In genomic region chr6:38900073-38900472, GRCm38 (mm10) we compare ENCODE assay signal across 17 mouse cellular contexts. TPM values are rescaled to one million over a fixed set of nuclear protein-coding genes. Genes with fewer than 3 reads are reported as not detected.
DNase-seq lines count a peak whose midpoint lies in the region; ATAC-seq and TF ChIP-seq lines count a peak whose summit lies in the region.
"Had no signal": no experiment of that assay in that cellular context is flagged by ENCODE, and none has a peak within 500 bp of the region (broad histone marks: within the 10 kb centered on the region; RNA-seq: fewer than 3 reads in every experiment).

No protein-coding gene starts in this region.

- no peaks in the 10 kb centered on the region for H3K4me1 ChIP-seq in lung, postnatal 0 days (ENCODE audit: insufficient read depth, low read depth, low read length)
- peaks cover 91% of the 10 kb centered on the region for H3K4me1 ChIP-seq in liver, embryonic 13.5 days (replicated peaks)
- peaks cover 26% of the 10 kb centered on the region; the same call in 1 of the 2 replicates for H3K4me1 ChIP-seq in small intestine, adult 2 months (ENCODE audit: control insufficient read depth, insufficient read depth, insufficient read length, low read length)
- H3K4me1 ChIP-seq: embryonic facial prominence, embryonic 15.5 days; limb, embryonic 15.5 days had no signal

- H3K9ac ChIP-seq in lung, postnatal 0 days (replicated peaks; ENCODE audit: low read depth): no peak overlapping the region
- H3K9ac ChIP-seq in liver, embryonic 13.5 days: peak overlapping the region; percentile 73
- H3K9ac ChIP-seq: embryonic facial prominence, embryonic 15.5 days; hindbrain, embryonic 15.5 days; limb, embryonic 15.5 days; midbrain, embryonic 13.5 days; neural tube, embryonic 12.5 days had no signal

- H3K27me3 ChIP-seq in lung, postnatal 0 days (replicated peaks; ENCODE audit: insufficient read depth, low read length): no peaks in the 10 kb centered on the region
- no peaks in the 10 kb centered on the region for H3K27me3 ChIP-seq in liver, embryonic 13.5 days
- no peaks in the 10 kb centered on the region for H3K27me3 ChIP-seq in small intestine, adult 2 months (ENCODE audit: control insufficient read depth, insufficient read depth, low read length)
- H3K27me3 ChIP-seq: embryonic facial prominence, embryonic 15.5 days; hindbrain, embryonic 15.5 days; limb, embryonic 15.5 days; midbrain, embryonic 13.5 days; neural tube, embryonic 12.5 days had no signal

- H3K4me2 ChIP-seq in lung, postnatal 0 days (replicated peaks; ENCODE audit: low read depth, low read length): no peak overlapping the region
- peak overlapping the region; percentile 77 for H3K4me2 ChIP-seq in liver, embryonic 13.5 days
- H3K4me2 ChIP-seq: embryonic facial prominence, embryonic 15.5 days; hindbrain, embryonic 15.5 days; limb, embryonic 15.5 days; midbrain, embryonic 13.5 days; neural tube, embryonic 12.5 days had no signal

- TF ChIP-seq POLR2A in small intestine, adult 2 months (IDR thresholded peaks at IDR 0.05; ENCODE audit: low read depth, low read length): no peak

- H3K27ac ChIP-seq in lung, postnatal 0 days (ENCODE audit: low read length): no peak overlapping the region
- peak overlapping the region; percentile 99 for H3K27ac ChIP-seq in liver, embryonic 13.5 days
- H3K27ac ChIP-seq in small intestine, adult 2 months (ENCODE audit: insufficient read depth, low read depth, low read length): peak overlapping the region; percentile 89
- H3K27ac ChIP-seq: embryonic facial prominence, embryonic 15.5 days; hindbrain, embryonic 15.5 days; limb, embryonic 15.5 days; midbrain, embryonic 13.5 days; neural tube, embryonic 12.5 days had no signal

- TF ChIP-seq CTCF in lung, postnatal 0 days (IDR thresholded peaks at IDR 0.05): no peak
- no peak for TF ChIP-seq CTCF in small intestine, adult 2 months (IDR thresholded peaks at IDR 0.05; ENCODE audit: extremely low read depth, insufficient read length, insufficient replicate concordance, low read depth, low read length)

- H3K36me3 ChIP-seq in lung, postnatal 0 days (ENCODE audit: insufficient read depth, low read length): no peaks in the 10 kb centered on the region
- no peaks in the 10 kb centered on the region for H3K36me3 ChIP-seq in liver, embryonic 13.5 days
- no peaks in the 10 kb centered on the region for H3K36me3 ChIP-seq in small intestine, adult 2 months (ENCODE audit: control insufficient read depth, insufficient read depth, low read length)
- H3K36me3 ChIP-seq: embryonic facial prominence, embryonic 15.5 days; hindbrain, embryonic 15.5 days; limb, embryonic 15.5 days; midbrain, embryonic 13.5 days; neural tube, embryonic 12.5 days had no signal

- WGBS in lung, postnatal 0 days: 83% methylated on average over 4 of the region's 4 CpGs
- WGBS in liver, embryonic 13.5 days (ENCODE audit: insufficient replicate concordance): 14% methylated on average over 4 of the region's 4 CpGs
- 52% methylated on average over 4 of the region's 4 CpGs for WGBS in small intestine, adult 2 months

- peak; percentile 44 for DNase-seq in lung, postnatal 0 days (ENCODE audit: low spot score)
- no peak for DNase-seq in lung, postnatal 25 days (ENCODE audit: low spot score)
- peak; percentile 78 for DNase-seq in liver, embryonic 13.5 days
- no peak for DNase-seq in thymus, adult 18-20 months
- no peak for DNase-seq in cerebellum, adult 9-10 months
- no peak for DNase-seq in kidney, adult 11 months
- DNase-seq: adrenal gland, postnatal 10 days; cerebellum, postnatal 10 days; kidney, postnatal 10 days; right cerebral cortex, adult 18-20 months had no signal

- peak; percentile 37; the same call in 1 of the 2 replicates for ATAC-seq in lung, postnatal 0 days
- ATAC-seq in erythroblast, adult 5-6 weeks (replicated peaks; ENCODE audit: low FRiP score, poor library complexity, severe bottlenecking): peak; percentile 91
- peak; percentile 86 for ATAC-seq in liver, embryonic 13.5 days (ENCODE audit: low read depth)
- ATAC-seq: midbrain, embryonic 13.5 days had no signal

- no peak for TF ChIP-seq EP300 in lung, postnatal 0 days (IDR thresholded peaks at IDR 0.05)

- no peaks in the 10 kb centered on the region for H3K9me3 ChIP-seq in lung, postnatal 0 days (ENCODE audit: low read length)
- no peaks in the 10 kb centered on the region for H3K9me3 ChIP-seq in liver, embryonic 13.5 days (replicated peaks)
- H3K9me3 ChIP-seq: embryonic facial prominence, embryonic 15.5 days; hindbrain, embryonic 15.5 days; limb, embryonic 15.5 days; midbrain, embryonic 13.5 days; neural tube, embryonic 12.5 days had no signal

- no peak overlapping the region for H3K4me3 ChIP-seq in lung, postnatal 0 days (ENCODE audit: low read depth, low read length)
- peak overlapping the region; percentile 39 for H3K4me3 ChIP-seq in liver, embryonic 13.5 days (replicated peaks)
- no peak overlapping the region for H3K4me3 ChIP-seq in small intestine, adult 2 months (ENCODE audit: low read depth, low read length)
- H3K4me3 ChIP-seq: embryonic facial prominence, embryonic 15.5 days; hindbrain, embryonic 15.5 days; limb, embryonic 15.5 days; midbrain, embryonic 13.5 days; neural tube, embryonic 12.5 days had no signal

RNA-seq across cellular contexts. Expression of gene Hipk2, which starts 24.1 kb away (rescaled TPM):
- polyA plus RNA-seq in lung, postnatal 0 days (2015; fragmentation: Nextera tagmentation; extraction: Ambion mirVana): 18.4 and 23.0 TPM in 2 replicates
- 127 and 168 TPM in 2 replicates for total RNA-seq in erythroblast, adult 5-6 weeks (2015; ENCODE audit: low replicate concordance)
- 72.9 and 90.6 TPM in 2 replicates for total RNA-seq in erythroblast, adult 5-6 weeks (2017; ENCODE audit: low replicate concordance)
- 20.1 and 20.4 TPM in 2 replicates for polyA plus RNA-seq in liver, embryonic 13.5 days (2015; fragmentation: Nextera tagmentation; extraction: Ambion mirVana)
- 28.7 and 74.7 TPM in 2 replicates for polyA plus RNA-seq in small intestine, adult 2 months (2012; rRNA removed)

RNA-seq across cellular contexts. Expression of gene Tbxas1, which starts 24.9 kb away (rescaled TPM):
- polyA plus RNA-seq in lung, postnatal 0 days (2015; fragmentation: Nextera tagmentation; extraction: Ambion mirVana): 5.3 and 5.5 TPM in 2 replicates
- total RNA-seq in erythroblast, adult 5-6 weeks (2015; ENCODE audit: low replicate concordance): 55.9 and 63.7 TPM in 2 replicates
- total RNA-seq in erythroblast, adult 5-6 weeks (2017; ENCODE audit: low replicate concordance): 83.5 and 85.7 TPM in 2 replicates
- 11.4 and 12.2 TPM in 2 replicates for polyA plus RNA-seq in liver, embryonic 13.5 days (2015; fragmentation: Nextera tagmentation; extraction: Ambion mirVana)
- polyA plus RNA-seq in small intestine, adult 2 months (2012; rRNA removed): 1.7 and 1.8 TPM in 2 replicates

Comparison
In these comparisons a context has a peak if more than half of its experiments do, and no peak if none do; other contexts are left out.
1. DNase-seq: peak in lung, postnatal 0 days (single experiment) and liver, embryonic 13.5 days (single experiment); none in lung, postnatal 25 days (single experiment), thymus, adult 18-20 months (0 of 2), cerebellum, adult 9-10 months (single experiment) and kidney, adult 11 months (single experiment).
2. ATAC-seq: peak in every context shown above with its lines; median percentile 91 in erythroblast, adult 5-6 weeks; 86 in liver, embryonic 13.5 days; 37 in lung, postnatal 0 days.